Mouse (Mus musculus): Measurements from ENCODE around the gene Asah2. TPM values are rescaled to one million over a fixed set of nuclear protein-coding genes. Genes with fewer than 3 reads are reported as not detected.

The Asah2 gene
- polyA plus RNA-seq, 1 experiment from 2014 or later: 2.0 TPM

- 47% methylated on average over 3 of the region's 3 CpGs for WGBS
- Histone ChIP-seq H3K4me2 (ENCODE audit: low read length) (no peak overlapping the region), H3K27me3 (ENCODE audit: insufficient read depth, low read length) (no peaks in the 10 kb centered on the region), H3K9me3 (replicated peaks; ENCODE audit: low read length) (no peaks in the 10 kb centered on the region), H3K4me3 (replicated peaks; ENCODE audit: low read depth, low read length) (no peak overlapping the region), H3K36me3 (ENCODE audit: insufficient read depth, low read length) (no peaks in the 10 kb centered on the region), H3K27ac (no peak overlapping the region), H3K9ac (ENCODE audit: low read depth, low read length) (no peak overlapping the region), H3K4me1 (replicated peaks; ENCODE audit: insufficient read depth, low read length) (no peaks in the 10 kb centered on the region)
- DNase-seq (ENCODE audit: low spot score) (no peak), ATAC-seq (replicated peaks; ENCODE audit: low FRiP score, low read depth) (no peak)
- no peak for TF ChIP-seq CTCF (IDR thresholded peaks at IDR 0.05; ENCODE audit: low read depth)
These were observed 136.6 kb downstream of the Asah2 start for GRCm38 (mm10) chr19:31971405-31971804.

- ATAC-seq (replicated peaks; ENCODE audit: low FRiP score, low read depth): no peak
- TF ChIP-seq CTCF (IDR thresholded peaks at IDR 0.05; ENCODE audit: low read depth): peak; percentile 64
- Histone ChIP-seq H3K4me2 (ENCODE audit: low read length) (no peak overlapping the region), H3K27me3 (ENCODE audit: insufficient read depth, low read length) (no peaks in the 10 kb centered on the region), H3K36me3 (ENCODE audit: insufficient read depth, low read length) (no peaks in the 10 kb centered on the region), H3K4me3 (replicated peaks; ENCODE audit: low read depth, low read length) (no peak overlapping the region), H3K9me3 (replicated peaks; ENCODE audit: low read length) (no peaks in the 10 kb centered on the region), H3K27ac (no peak overlapping the region), H3K4me1 (replicated peaks; ENCODE audit: insufficient read depth, low read length) (no peaks in the 10 kb centered on the region), H3K9ac (ENCODE audit: low read depth, low read length) (no peak overlapping the region)
- DNase-seq (ENCODE audit: low spot score): peak; percentile 65
- WGBS: 58% methylated on average over 5 of the region's 5 CpGs
These were observed 140.0 kb downstream of the Asah2 start for GRCm38 (mm10) chr19:31967933-31968532.

GRCm38 (mm10) chr19:31963147-31963546 is 144.9 kb downstream of the Asah2 start:
- no peaks in the 10 kb centered on the region for H3K9me3 ChIP-seq (replicated peaks; ENCODE audit: low read length)
- ATAC-seq (replicated peaks; ENCODE audit: low FRiP score, low read depth) (no peak), DNase-seq (ENCODE audit: low spot score) (peak; percentile 11)
- no peak overlapping the region for H3K9ac ChIP-seq (ENCODE audit: low read depth, low read length)
- H3K27ac ChIP-seq: no peak overlapping the region
- no peaks in the 10 kb centered on the region for H3K36me3 ChIP-seq (ENCODE audit: insufficient read depth, low read length)
- WGBS: 31% methylated on average over 3 of the region's 3 CpGs
- H3K27me3 ChIP-seq (ENCODE audit: insufficient read depth, low read length): no peaks in the 10 kb centered on the region
- H3K4me2 ChIP-seq (ENCODE audit: low read length): no peak overlapping the region
- TF ChIP-seq CTCF (IDR thresholded peaks at IDR 0.05; ENCODE audit: low read depth): no peak
- H3K4me1 ChIP-seq (replicated peaks; ENCODE audit: insufficient read depth, low read length): no peaks in the 10 kb centered on the region
- H3K4me3 ChIP-seq (replicated peaks; ENCODE audit: low read depth, low read length): no peak overlapping the region

- WGBS: 94% methylated on average over 2 of the region's 2 CpGs
- H3K36me3 ChIP-seq (ENCODE audit: insufficient read depth, low read length): no peaks in the 10 kb centered on the region
- no peak for ATAC-seq (replicated peaks; ENCODE audit: low FRiP score, low read depth)
- no peak for TF ChIP-seq CTCF (IDR thresholded peaks at IDR 0.05; ENCODE audit: low read depth)
- H3K4me3 ChIP-seq (replicated peaks; ENCODE audit: low read depth, low read length): no peak overlapping the region
- H3K9ac ChIP-seq (ENCODE audit: low read depth, low read length): no peak overlapping the region
- no peak overlapping the region for H3K4me2 ChIP-seq (ENCODE audit: low read length)
- no peaks in the 10 kb centered on the region for H3K27me3 ChIP-seq (ENCODE audit: insufficient read depth, low read length)
- H3K4me1 ChIP-seq (replicated peaks; ENCODE audit: insufficient read depth, low read length): no peaks in the 10 kb centered on the region
- no peak for DNase-seq (ENCODE audit: low spot score)
- no peak overlapping the region for H3K27ac ChIP-seq
- no peaks in the 10 kb centered on the region for H3K9me3 ChIP-seq (replicated peaks; ENCODE audit: low read length)
These were observed 147.6 kb downstream of the Asah2 start for GRCm38 (mm10) chr19:31960434-31960833.

- DNase-seq (ENCODE audit: low spot score) (no peak), ATAC-seq (replicated peaks; ENCODE audit: low FRiP score, low read depth) (no peak)
- Histone ChIP-seq H3K27me3 (ENCODE audit: insufficient read depth, low read length) (no peaks in the 10 kb centered on the region), H3K4me3 (replicated peaks; ENCODE audit: low read depth, low read length) (no peak overlapping the region), H3K4me1 (replicated peaks; ENCODE audit: insufficient read depth, low read length) (no peaks in the 10 kb centered on the region), H3K27ac (no peak overlapping the region), H3K9ac (ENCODE audit: low read depth, low read length) (no peak overlapping the region), H3K9me3 (replicated peaks; ENCODE audit: low read length) (no peaks in the 10 kb centered on the region), H3K4me2 (ENCODE audit: low read length) (no peak overlapping the region), H3K36me3 (ENCODE audit: insufficient read depth, low read length) (no peaks in the 10 kb centered on the region)
- no peak for TF ChIP-seq CTCF (IDR thresholded peaks at IDR 0.05; ENCODE audit: low read depth)
- WGBS: 77% methylated on average over 2 of the region's 2 CpGs
These were observed 151.7 kb downstream of the Asah2 start for GRCm38 (mm10) chr19:31956359-31956758.

GRCm38 (mm10) chr19:31954696-31955095 is 153.3 kb downstream of the Asah2 start:
- Histone ChIP-seq H3K4me3 (replicated peaks; ENCODE audit: low read depth, low read length) (no peak overlapping the region), H3K36me3 (ENCODE audit: insufficient read depth, low read length) (no peaks in the 10 kb centered on the region), H3K9me3 (replicated peaks; ENCODE audit: low read length) (no peaks in the 10 kb centered on the region), H3K9ac (ENCODE audit: low read depth, low read length) (no peak overlapping the region), H3K27ac (no peak overlapping the region), H3K27me3 (ENCODE audit: insufficient read depth, low read length) (no peaks in the 10 kb centered on the region), H3K4me2 (ENCODE audit: low read length) (no peak overlapping the region), H3K4me1 (replicated peaks; ENCODE audit: insufficient read depth, low read length) (no peaks in the 10 kb centered on the region)
- DNase-seq (ENCODE audit: low spot score) (no peak), ATAC-seq (replicated peaks; ENCODE audit: low FRiP score, low read depth) (no peak)
- WGBS: 89% methylated on average over 4 of the region's 4 CpGs
- no peak for TF ChIP-seq CTCF (IDR thresholded peaks at IDR 0.05; ENCODE audit: low read depth)

- H3K4me1 ChIP-seq (replicated peaks; ENCODE audit: insufficient read depth, low read length): no peaks in the 10 kb centered on the region
- H3K9me3 ChIP-seq (replicated peaks; ENCODE audit: low read length): no peaks in the 10 kb centered on the region
- H3K27ac ChIP-seq: no peak overlapping the region
- ATAC-seq (replicated peaks; ENCODE audit: low FRiP score, low read depth) (no peak), DNase-seq (ENCODE audit: low spot score) (no peak)
- no peaks in the 10 kb centered on the region for H3K36me3 ChIP-seq (ENCODE audit: insufficient read depth, low read length)
- 81% methylated on average over 4 of the region's 4 CpGs for WGBS
- no peak overlapping the region for H3K4me3 ChIP-seq (replicated peaks; ENCODE audit: low read depth, low read length)
- no peaks in the 10 kb centered on the region for H3K27me3 ChIP-seq (ENCODE audit: insufficient read depth, low read length)
- H3K9ac ChIP-seq (ENCODE audit: low read depth, low read length): no peak overlapping the region
- no peak overlapping the region for H3K4me2 ChIP-seq (ENCODE audit: low read length)
- no peak for TF ChIP-seq CTCF (IDR thresholded peaks at IDR 0.05; ENCODE audit: low read depth)
These were observed 153.7 kb downstream of the Asah2 start for GRCm38 (mm10) chr19:31954267-31954666.
